Mouse (Mus musculus): ENCODE results near the gene Fxyd3.

DNA sequence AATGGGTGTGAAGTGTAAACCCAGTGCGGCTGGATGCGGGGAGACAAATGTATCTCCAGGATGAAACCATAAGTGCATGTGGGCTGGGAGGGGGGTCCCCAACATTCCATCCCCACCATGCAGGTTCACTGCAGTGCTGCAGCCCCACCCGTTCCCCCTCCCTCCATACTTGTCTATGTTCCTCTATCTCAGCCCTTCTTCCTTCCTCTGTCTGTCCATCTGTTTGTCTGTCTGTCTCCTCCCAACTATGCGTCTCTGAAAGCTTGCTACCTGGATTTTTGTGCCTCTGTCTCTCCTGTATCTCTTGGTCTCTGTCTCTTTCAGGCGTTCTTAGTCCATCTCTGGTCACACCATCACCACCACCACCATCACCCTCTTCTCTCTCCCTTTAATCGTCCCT, 26.0 kb downstream of the Fxyd3 start:
- TF ChIP-seq CTCF (IDR thresholded peaks at IDR 0.05; ENCODE audit: low read depth, low read length) = no peak
- TF ChIP-seq EP300 (IDR thresholded peaks at IDR 0.05; ENCODE audit: insufficient read depth, low read depth, low read length) = no peak
- TF ChIP-seq POLR2A (IDR thresholded peaks at IDR 0.05; ENCODE audit: insufficient read depth, low read length) = no peak

Data from ES-Bruce4 (cell line).